Mouse (Mus musculus): ENCODE results near the gene Cflar. TPM values are rescaled to one million over a fixed set of nuclear protein-coding genes. Genes with fewer than 3 reads are reported as not detected.
"Not testable (repeated sequence)": the region's sequence is repeated elsewhere in the genome, so short reads cannot be mapped to it uniquely, and the experiment has no call there.

Gene Cflar
- polyA plus RNA-seq, 1 experiment, result 72.0 TPM

DNA sequence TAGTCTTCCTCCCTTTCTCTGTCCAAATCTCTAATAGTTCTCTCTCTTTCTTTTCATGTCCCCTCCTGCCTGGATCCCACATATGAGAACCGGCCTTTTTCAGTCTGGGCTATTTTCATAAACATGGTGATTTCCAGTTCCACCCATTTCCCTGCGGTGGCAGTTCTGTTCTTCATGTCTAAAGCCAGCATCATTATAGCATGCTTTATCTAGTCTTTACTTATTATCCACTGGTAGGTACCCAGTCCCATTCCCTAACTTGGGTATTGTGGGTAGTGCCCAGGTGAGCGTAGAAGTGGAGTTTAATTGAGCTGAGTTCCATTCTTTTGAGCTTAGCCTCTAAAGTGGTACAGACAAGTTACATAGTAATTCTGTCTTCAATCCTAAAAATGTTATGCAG, 48.1 kb downstream of the Cflar start:
- H3K27ac ChIP-seq (ENCODE audit: control insufficient read depth, insufficient read depth, low read depth, low read length, poor library complexity), result no peak overlapping the region
- no peak for TF ChIP-seq CTCF (IDR thresholded peaks at IDR 0.05; ENCODE audit: control insufficient read depth, insufficient read depth, low read length)
- no peak for TF ChIP-seq POLR2A (IDR thresholded peaks at IDR 0.05; ENCODE audit: borderline replicate concordance, control insufficient read depth, low read depth, low read length)
- 91% methylated on average over 3 of the region's 3 CpGs for WGBS
- H3K4me1 ChIP-seq (ENCODE audit: control insufficient read depth, insufficient read depth, low read length), result no peaks in the 10 kb centered on the region; the same call in 1 of the 2 replicates
- H3K4me3 ChIP-seq (replicated peaks; ENCODE audit: control insufficient read depth, low read depth, low read length), result no peak overlapping the region

DNA sequence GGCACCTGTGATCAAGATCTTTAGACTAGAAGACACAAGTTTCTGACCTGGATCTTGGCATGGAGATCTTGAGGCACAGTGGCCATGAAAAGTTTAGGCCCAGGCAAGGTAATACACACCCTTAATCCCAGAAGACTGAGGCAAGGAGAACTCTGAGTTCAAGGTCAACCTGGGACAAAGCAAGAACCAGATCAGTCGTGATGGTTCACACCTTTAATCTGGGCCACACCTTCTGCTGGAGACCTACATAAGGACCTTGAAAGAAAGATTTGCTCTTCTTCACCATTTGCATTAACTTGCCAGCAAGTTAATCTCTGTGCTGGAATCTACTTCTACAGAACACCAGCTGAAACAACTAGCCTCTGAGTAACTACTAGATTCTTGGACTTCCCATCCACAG, 49.3 kb downstream of the Cflar start:
- Histone ChIP-seq H3K27ac (ENCODE audit: control insufficient read depth, insufficient read depth, low read depth, low read length, poor library complexity) (no peak overlapping the region), H3K4me1 (ENCODE audit: control insufficient read depth, insufficient read depth, low read length) (no peaks in the 10 kb centered on the region; the same call in 1 of the 2 replicates), H3K4me3 (replicated peaks; ENCODE audit: control insufficient read depth, low read depth, low read length) (no peak overlapping the region)
- 77% methylated on average over 1 of the region's 1 CpGs for WGBS
- TF ChIP-seq CTCF (IDR thresholded peaks at IDR 0.05; ENCODE audit: control insufficient read depth, insufficient read depth, low read length), result no peak
- TF ChIP-seq POLR2A (IDR thresholded peaks at IDR 0.05; ENCODE audit: borderline replicate concordance, control insufficient read depth, low read depth, low read length), result no peak

DNA sequence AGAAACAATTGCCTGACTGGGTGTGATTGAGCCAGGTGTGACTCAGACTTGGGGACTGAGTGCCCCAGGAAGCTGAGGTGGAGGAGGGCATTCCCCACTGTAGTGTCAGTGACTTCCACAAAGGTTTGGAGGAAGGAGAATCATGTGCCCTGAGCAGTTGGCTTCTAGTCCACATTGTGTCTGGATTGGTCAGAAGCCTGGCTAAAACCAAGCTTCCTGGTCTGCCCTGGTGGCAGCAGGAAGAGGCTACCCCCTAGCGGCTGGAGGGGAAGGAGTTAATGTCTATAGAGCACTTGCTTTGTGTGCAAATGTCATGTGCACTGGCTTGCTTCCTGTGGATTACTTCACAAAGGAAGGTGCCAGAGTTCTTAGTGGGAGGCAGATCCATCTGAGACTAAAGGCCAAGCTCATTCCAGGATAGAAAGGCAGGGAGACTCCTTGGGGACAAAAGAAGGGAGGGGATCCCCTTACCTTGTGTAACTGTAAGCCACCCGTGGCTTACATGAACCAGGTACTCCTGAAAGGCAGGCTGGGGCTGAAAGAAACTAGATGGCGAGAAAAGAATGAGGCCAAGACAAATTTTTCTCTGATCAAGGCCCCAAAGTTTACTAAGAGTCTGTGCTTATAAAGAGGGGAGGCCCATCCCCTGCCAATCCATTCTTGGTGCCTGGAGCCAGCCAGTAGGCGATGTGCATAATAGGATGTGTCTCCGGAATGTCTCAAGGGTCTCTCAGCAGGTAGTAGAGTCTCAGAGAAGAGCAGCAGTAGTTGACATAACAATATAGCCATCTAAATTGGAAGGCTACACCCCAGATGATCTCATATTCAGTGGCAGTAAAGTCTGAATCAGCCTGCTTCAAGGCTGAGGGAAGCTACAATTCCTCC, 50.3 kb downstream of the Cflar start:
- not testable (repeated sequence) for H3K4me3 ChIP-seq (replicated peaks; ENCODE audit: control insufficient read depth, low read depth, low read length); H3K27ac ChIP-seq (ENCODE audit: control insufficient read depth, insufficient read depth, low read depth, low read length, poor library complexity); H3K4me1 ChIP-seq (ENCODE audit: control insufficient read depth, insufficient read depth, low read length)
- peak; percentile 51 for TF ChIP-seq CTCF (IDR thresholded peaks at IDR 0.05; ENCODE audit: control insufficient read depth, insufficient read depth, low read length)
- WGBS, result 62% methylated on average over 5 of the region's 5 CpGs

DNA sequence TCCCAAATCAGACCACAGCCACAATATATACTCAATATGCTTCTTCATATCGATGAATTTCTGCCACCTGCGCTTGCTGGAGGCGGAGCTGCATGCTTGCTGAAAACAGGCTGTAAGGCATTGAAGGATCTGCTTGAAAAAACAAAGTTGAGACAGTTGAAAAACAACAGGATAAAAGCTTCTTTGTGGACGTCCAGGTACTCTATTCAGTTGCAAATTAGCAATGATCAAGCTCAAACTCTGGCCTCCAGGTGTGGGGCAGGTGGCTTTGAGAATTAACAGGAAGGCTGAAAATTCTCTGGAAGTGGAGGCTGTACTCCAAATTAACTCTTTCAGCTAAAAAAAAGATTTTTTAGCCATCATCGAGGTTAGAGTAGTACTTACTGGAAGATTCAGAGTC, 51.3 kb downstream of the Cflar start:
- no peak for TF ChIP-seq POLR2A (IDR thresholded peaks at IDR 0.05; ENCODE audit: borderline replicate concordance, control insufficient read depth, low read depth, low read length)
- no peak for TF ChIP-seq CTCF (IDR thresholded peaks at IDR 0.05; ENCODE audit: control insufficient read depth, insufficient read depth, low read length)
- no peak overlapping the region for H3K27ac ChIP-seq (ENCODE audit: control insufficient read depth, insufficient read depth, low read depth, low read length, poor library complexity)
- 80% methylated on average over 5 of the region's 5 CpGs for WGBS

DNA sequence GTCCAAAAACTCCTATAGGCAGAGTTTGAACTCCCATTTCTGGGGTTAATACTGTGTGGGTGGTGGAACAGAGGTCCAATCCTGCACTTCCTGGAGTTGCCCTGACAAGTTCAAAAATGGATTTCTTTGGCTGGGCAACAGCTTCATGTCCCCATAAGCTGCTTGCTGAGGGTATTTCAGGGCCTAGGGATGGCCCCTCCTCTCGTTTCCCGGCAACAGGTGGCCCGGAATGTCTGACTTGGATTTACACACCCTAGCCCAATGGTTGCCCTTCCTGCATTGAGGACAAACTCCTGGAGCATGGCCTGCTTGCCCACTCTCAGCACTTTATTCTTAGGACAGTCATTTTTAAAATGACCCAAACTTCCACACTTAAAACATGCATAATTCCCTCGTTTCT, 55.1 kb downstream of the Cflar start:
- 80% methylated on average over 4 of the region's 4 CpGs for WGBS
- H3K27ac ChIP-seq (ENCODE audit: control insufficient read depth, insufficient read depth, low read depth, low read length, poor library complexity), result not testable (repeated sequence)

More for the DNA sequence above, 51.3 kb downstream of the Cflar start:
- no peaks in the 10 kb centered on the region; the same call in 1 of the 2 replicates for H3K4me1 ChIP-seq (ENCODE audit: control insufficient read depth, insufficient read depth, low read length)
- no peak overlapping the region for H3K4me3 ChIP-seq (replicated peaks; ENCODE audit: control insufficient read depth, low read depth, low read length)

DNA sequence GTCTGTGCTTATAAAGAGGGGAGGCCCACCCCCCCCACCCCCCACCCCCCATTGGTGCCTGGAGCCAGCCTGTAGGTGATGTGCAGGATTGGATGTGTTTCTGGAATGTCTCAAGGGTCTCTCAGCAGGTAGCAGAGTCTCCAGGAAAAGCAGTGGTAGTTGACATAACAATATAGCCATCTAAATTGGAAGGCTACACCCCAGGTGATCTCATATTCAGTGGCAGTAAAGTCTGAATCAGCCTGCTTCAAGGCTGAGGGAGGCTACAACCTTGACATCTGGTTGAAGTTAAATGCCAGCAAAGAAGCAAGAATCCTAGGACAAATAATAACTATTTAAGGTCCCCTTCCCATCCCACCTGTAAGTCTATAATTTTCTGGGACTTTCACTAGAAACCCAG, 57.8 kb downstream of the Cflar start:
- no peak overlapping the region for H3K27ac ChIP-seq (ENCODE audit: control insufficient read depth, insufficient read depth, low read depth, low read length, poor library complexity)
- TF ChIP-seq POLR2A (IDR thresholded peaks at IDR 0.05; ENCODE audit: borderline replicate concordance, control insufficient read depth, low read depth, low read length) (no peak), CTCF (IDR thresholded peaks at IDR 0.05; ENCODE audit: control insufficient read depth, insufficient read depth, low read length) (no peak)
- no peak overlapping the region for H3K4me3 ChIP-seq (replicated peaks; ENCODE audit: control insufficient read depth, low read depth, low read length)
- H3K4me1 ChIP-seq (ENCODE audit: control insufficient read depth, insufficient read depth, low read length), result no peaks in the 10 kb centered on the region; the same call in 1 of the 2 replicates

More for the DNA sequence above, 55.1 kb downstream of the Cflar start:
- not testable (repeated sequence) for H3K4me1 ChIP-seq (ENCODE audit: control insufficient read depth, insufficient read depth, low read length); H3K4me3 ChIP-seq (replicated peaks; ENCODE audit: control insufficient read depth, low read depth, low read length)

DNA sequence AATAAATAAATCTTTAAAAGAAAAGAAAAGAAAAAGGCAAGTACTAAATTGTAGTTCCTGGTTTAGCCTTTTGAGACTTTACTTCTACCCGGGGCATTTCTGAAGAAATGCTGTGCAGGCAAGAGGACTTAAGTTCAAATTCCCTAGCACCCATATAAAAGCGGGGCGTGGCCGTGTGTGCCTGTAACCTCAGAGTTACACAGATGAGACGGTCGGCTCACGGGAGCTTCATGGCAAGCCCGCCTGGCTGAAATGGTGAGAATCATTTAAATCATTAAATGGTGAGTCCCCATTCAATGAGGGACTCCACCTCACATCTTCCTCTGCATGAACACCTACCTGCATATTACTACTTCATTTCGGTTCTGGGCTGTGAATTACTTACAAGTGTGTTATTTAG, 58.4 kb downstream of the Cflar start:
- Histone ChIP-seq H3K4me1 (ENCODE audit: control insufficient read depth, insufficient read depth, low read length) (no peaks in the 10 kb centered on the region; the same call in 1 of the 2 replicates), H3K4me3 (replicated peaks; ENCODE audit: control insufficient read depth, low read depth, low read length) (no peak overlapping the region), H3K27ac (ENCODE audit: control insufficient read depth, insufficient read depth, low read depth, low read length, poor library complexity) (no peak overlapping the region)
- TF ChIP-seq POLR2A (IDR thresholded peaks at IDR 0.05; ENCODE audit: borderline replicate concordance, control insufficient read depth, low read depth, low read length) (no peak), CTCF (IDR thresholded peaks at IDR 0.05; ENCODE audit: control insufficient read depth, insufficient read depth, low read length) (no peak)
- 55% methylated on average over 9 of the region's 9 CpGs for WGBS

DNA sequence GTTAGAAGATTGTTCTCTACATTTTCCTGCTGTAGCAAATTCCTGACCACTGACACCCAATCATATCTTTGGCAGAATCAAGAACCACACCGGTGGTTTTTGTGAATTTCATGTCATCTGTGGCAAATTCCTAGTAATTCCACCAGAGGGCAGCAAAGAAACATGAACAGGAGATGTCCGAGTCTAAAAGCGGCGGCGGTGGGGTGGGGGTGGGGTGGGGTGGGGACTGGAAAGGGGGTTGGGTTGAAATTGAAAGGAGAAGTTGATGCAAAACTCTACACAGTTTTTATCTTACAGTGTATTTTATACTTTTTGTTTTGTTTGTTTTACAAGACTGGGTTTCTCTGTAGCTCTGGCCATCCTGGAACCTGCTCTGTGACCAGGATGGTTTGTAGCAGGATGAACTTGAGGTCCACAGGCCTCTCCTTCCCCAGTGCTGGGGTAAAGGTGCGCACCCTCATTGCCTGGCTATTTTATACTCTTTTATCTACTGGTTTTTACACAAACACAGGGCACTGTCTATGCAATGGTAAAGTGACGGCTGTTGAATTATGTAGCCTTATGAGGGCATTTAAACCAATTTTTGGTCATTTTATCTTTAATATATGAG, 58.9 kb downstream of the Cflar start:
- 22% methylated on average over 7 of the region's 7 CpGs for WGBS
- Histone ChIP-seq H3K27ac (ENCODE audit: control insufficient read depth, insufficient read depth, low read depth, low read length, poor library complexity) (peak overlapping the region; percentile 36; the same call in 1 of the 2 replicates), H3K4me1 (ENCODE audit: control insufficient read depth, insufficient read depth, low read length) (no peaks in the 10 kb centered on the region; the same call in 1 of the 2 replicates), H3K4me3 (replicated peaks; ENCODE audit: control insufficient read depth, low read depth, low read length) (no peak overlapping the region)
- TF ChIP-seq CTCF (IDR thresholded peaks at IDR 0.05; ENCODE audit: control insufficient read depth, insufficient read depth, low read length) (no peak), POLR2A (IDR thresholded peaks at IDR 0.05; ENCODE audit: borderline replicate concordance, control insufficient read depth, low read depth, low read length) (no peak)

All from bone marrow, adult 2 months (tissue).